Mouse (Mus musculus): ENCODE measurements around the gene Rapsn. TPM values are rescaled to one million over a fixed set of nuclear protein-coding genes. Genes with fewer than 3 reads are reported as not detected.
A peak's percentile ranks its signal among the peaks of the same experiment; 100 is the strongest.
"Not testable (repeated sequence)": the region's sequence is repeated elsewhere in the genome, so short reads cannot be mapped to it uniquely, and the experiment has no call there.

The Rapsn gene
- polyA plus RNA-seq (2014; fragmentation: Nextera tagmentation; extraction: Ambion mirVana) = 29.8 and 31.0 TPM in 2 replicates

DNA sequence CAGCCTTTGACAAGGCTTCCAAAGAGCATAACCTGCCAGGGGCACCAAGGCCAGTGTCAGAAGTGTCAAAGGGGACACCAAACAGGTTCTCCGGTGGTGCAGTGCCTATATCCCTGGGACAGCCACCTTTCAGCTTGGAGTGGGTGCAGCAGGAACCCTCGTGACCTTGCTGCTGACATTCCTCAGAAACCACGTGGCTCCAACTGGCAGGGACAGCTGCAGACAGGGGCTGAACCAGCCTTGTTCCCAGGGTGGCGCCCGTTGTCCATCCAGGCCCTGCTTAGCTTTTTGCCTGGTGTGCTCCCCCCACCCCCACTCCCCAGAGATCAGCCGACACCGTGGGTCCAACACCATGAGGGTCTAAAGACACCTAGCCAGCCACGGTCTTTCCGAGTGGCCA lies at the start of gene Rapsn:
Gene Rapsn, plus strand, starts transcription at position 236 of the 400 bp plus-strand sequence.
- peak within 1 kb of the TSS; percentile 59 for H3K4me2 ChIP-seq (ENCODE audit: low read length)
- peak within 1 kb of the TSS; percentile 44 for H3K9ac ChIP-seq (ENCODE audit: low read length)
- peak within 1 kb of the TSS; percentile 48 to 74 for H3K27ac ChIP-seq (replicated peaks in 1 of 2; ENCODE audit: control insufficient read depth in 1 of 2, insufficient read depth in 1 of 2, low read depth in 2 of 2, low read length in 2 of 2)
- H3K9me3 ChIP-seq (ENCODE audit: control insufficient read depth, low read length) = no peaks in the 10 kb centered on the region
- peak within 1 kb of the TSS; percentile 15 to 23; a peak in 3 of 4 replicates for H3K4me3 ChIP-seq (ENCODE audit: control insufficient read depth in 1 of 2, insufficient read depth in 1 of 2, low read depth in 1 of 2, low read length in 2 of 2)
- no peaks in the 10 kb centered on the region for H3K27me3 ChIP-seq (ENCODE audit: control insufficient read depth, insufficient read depth, low read length)
- H3K36me3 ChIP-seq (ENCODE audit: control insufficient read depth, insufficient read depth, low read length) = no peaks in the 10 kb centered on the region
- 24% methylated on average over 9 of the region's 9 CpGs for WGBS
- ATAC-seq (ENCODE audit: insufficient number of reproducible peaks, insufficient read depth, low FRiP score, low read depth) = peak; percentile 74
- peaks cover 11 to 14% of the 10 kb centered on the region in 2 experiments for H3K4me1 ChIP-seq (ENCODE audit: control insufficient read depth in 2 of 2, insufficient read depth in 2 of 2, low read length in 2 of 2)

DNA sequence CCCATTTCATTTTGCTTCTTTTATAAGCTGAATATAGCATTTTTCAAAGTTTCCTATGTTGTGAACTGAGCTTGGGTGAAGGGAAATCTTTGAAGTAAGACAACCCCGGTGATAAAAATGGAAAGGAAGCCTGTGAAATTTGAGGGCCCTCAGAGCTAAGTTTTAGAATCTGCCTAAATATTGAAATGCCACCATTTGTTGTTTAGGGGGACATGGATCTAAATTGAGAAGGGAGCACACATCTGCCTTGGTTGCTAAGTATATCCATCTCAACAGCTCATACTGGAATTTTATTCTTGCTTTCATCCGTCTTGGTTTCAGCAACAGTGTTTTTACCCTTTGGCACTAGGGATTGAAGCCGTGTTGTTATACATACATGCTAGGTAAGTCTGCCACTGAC lies 49.4 kb upstream of the Rapsn start:
- 82% methylated on average over 3 of the region's 3 CpGs for WGBS
- Histone ChIP-seq H3K27ac (replicated peaks in 1 of 2; ENCODE audit: control insufficient read depth in 1 of 2, insufficient read depth in 1 of 2, low read depth in 2 of 2, low read length in 2 of 2) (no peak overlapping the region), H3K4me3 (ENCODE audit: control insufficient read depth in 1 of 2, insufficient read depth in 1 of 2, low read depth in 1 of 2, low read length in 2 of 2) (no peak overlapping the region), H3K27me3 (ENCODE audit: control insufficient read depth, insufficient read depth, low read length) (no peaks in the 10 kb centered on the region), H3K4me1 (ENCODE audit: control insufficient read depth in 2 of 2, insufficient read depth in 2 of 2, low read length in 2 of 2) (peaks cover 3 to 15% of the 10 kb centered on the region in 2 experiments; a peak in 3 of 4 replicates), H3K9me3 (ENCODE audit: control insufficient read depth, low read length) (no peaks in the 10 kb centered on the region), H3K36me3 (ENCODE audit: control insufficient read depth, insufficient read depth, low read length) (0 out of 2 replicates have a peak, but pooled peaks cover 5% of the 10 kb centered on the region), H3K9ac (ENCODE audit: low read length) (no peak overlapping the region), H3K4me2 (ENCODE audit: low read length) (no peak overlapping the region)
- no peak for ATAC-seq (ENCODE audit: insufficient number of reproducible peaks, insufficient read depth, low FRiP score, low read depth)

DNA sequence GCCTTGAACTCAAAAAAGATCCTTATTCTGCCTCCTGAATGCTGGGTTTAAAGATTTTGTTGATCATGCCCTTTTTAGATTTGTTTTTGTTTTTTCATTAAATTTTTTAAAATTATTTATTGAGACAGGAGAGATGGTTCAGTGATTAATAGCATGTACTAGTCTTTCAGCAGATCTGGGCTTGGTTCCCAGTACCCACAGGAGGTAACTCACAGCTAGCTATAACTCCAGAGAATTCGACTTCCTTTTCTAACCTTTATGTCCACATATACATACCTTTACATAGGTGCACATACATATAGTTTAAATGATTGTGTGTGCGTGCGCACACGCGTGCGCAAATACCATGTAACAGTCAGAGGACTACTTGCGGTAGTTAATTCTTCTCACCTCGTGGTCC lies 26.9 kb upstream of the Rapsn start:
- no peaks in the 10 kb centered on the region for H3K27me3 ChIP-seq (ENCODE audit: control insufficient read depth, insufficient read depth, low read length)
- no peak overlapping the region for H3K4me3 ChIP-seq (ENCODE audit: control insufficient read depth in 1 of 2, insufficient read depth in 1 of 2, low read depth in 1 of 2, low read length in 2 of 2)
- 97% methylated on average over 8 of the region's 8 CpGs for WGBS
- no peaks in the 10 kb centered on the region for H3K4me1 ChIP-seq (ENCODE audit: control insufficient read depth in 2 of 2, insufficient read depth in 2 of 2, low read length in 2 of 2)
- no peaks in the 10 kb centered on the region for H3K9me3 ChIP-seq (ENCODE audit: control insufficient read depth, low read length)
- no peak overlapping the region for H3K4me2 ChIP-seq (ENCODE audit: low read length)
- H3K36me3 ChIP-seq (ENCODE audit: control insufficient read depth, insufficient read depth, low read length) = peaks cover 93% of the 10 kb centered on the region
- no peak overlapping the region for H3K9ac ChIP-seq (ENCODE audit: low read length)
- no peak overlapping the region for H3K27ac ChIP-seq (replicated peaks in 1 of 2; ENCODE audit: control insufficient read depth in 1 of 2, insufficient read depth in 1 of 2, low read depth in 2 of 2, low read length in 2 of 2)
- no peak for ATAC-seq (ENCODE audit: insufficient number of reproducible peaks, insufficient read depth, low FRiP score, low read depth)

DNA sequence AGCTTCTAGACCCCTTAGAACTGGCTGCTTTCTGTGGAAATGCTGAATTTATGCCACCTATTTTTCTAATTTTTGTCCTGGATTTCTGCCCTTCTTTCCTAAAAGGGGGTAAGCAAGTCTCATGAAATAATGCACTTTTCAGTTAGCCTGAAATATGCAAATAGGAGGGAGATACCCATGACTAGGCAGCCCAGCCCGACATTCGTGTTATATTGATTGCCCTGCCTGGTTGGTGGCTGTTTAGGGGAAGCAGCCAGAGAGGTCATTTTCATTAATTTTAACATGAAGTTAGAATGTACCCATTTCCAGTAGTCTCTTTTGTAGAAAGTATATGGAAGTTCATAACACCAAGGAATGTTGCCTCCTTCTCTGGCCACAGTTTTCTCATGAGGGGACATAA lies 21.5 kb upstream of the Rapsn start:
- Histone ChIP-seq H3K4me3 (ENCODE audit: control insufficient read depth in 1 of 2, insufficient read depth in 1 of 2, low read depth in 1 of 2, low read length in 2 of 2) (no peak overlapping the region), H3K27ac (replicated peaks in 1 of 2; ENCODE audit: control insufficient read depth in 1 of 2, insufficient read depth in 1 of 2, low read depth in 2 of 2, low read length in 2 of 2) (no peak overlapping the region), H3K36me3 (ENCODE audit: control insufficient read depth, insufficient read depth, low read length) (peaks cover 92% of the 10 kb centered on the region), H3K9me3 (ENCODE audit: control insufficient read depth, low read length) (no peaks in the 10 kb centered on the region), H3K4me1 (ENCODE audit: control insufficient read depth in 2 of 2, insufficient read depth in 2 of 2, low read length in 2 of 2) (no peaks in the 10 kb centered on the region), H3K27me3 (ENCODE audit: control insufficient read depth, insufficient read depth, low read length) (no peaks in the 10 kb centered on the region), H3K4me2 (ENCODE audit: low read length) (no peak overlapping the region), H3K9ac (ENCODE audit: low read length) (no peak overlapping the region)
- WGBS = 87% methylated on average over 2 of the region's 2 CpGs
- no peak for ATAC-seq (ENCODE audit: insufficient number of reproducible peaks, insufficient read depth, low FRiP score, low read depth)

DNA sequence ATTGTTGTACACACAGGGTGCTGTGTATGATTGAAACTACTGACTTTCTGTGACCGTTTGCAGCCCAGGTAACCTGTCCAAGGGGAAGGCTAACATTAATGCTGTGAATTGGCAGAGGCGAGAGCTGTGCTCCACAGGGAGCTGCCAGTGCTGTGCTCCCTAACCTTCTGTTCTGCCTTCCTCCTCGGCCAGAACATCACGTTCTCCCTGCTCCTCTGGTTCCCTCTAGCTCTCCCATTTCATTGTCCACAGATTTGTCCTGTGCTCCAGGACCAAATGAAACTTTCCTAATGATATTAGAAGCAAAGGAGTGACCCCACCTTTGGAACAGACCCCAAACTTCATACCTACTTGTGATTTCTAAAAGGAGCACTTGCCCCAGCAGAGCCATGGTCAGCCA lies 20.0 kb upstream of the Rapsn start:
- Histone ChIP-seq H3K9ac (ENCODE audit: low read length) (no peak overlapping the region), H3K9me3 (ENCODE audit: control insufficient read depth, low read length) (no peaks in the 10 kb centered on the region), H3K4me1 (ENCODE audit: control insufficient read depth in 2 of 2, insufficient read depth in 2 of 2, low read length in 2 of 2) (no peaks in the 10 kb centered on the region), H3K27me3 (ENCODE audit: control insufficient read depth, insufficient read depth, low read length) (no peaks in the 10 kb centered on the region), H3K4me2 (ENCODE audit: low read length) (no peak overlapping the region), H3K4me3 (ENCODE audit: control insufficient read depth in 1 of 2, insufficient read depth in 1 of 2, low read depth in 1 of 2, low read length in 2 of 2) (no peak overlapping the region), H3K27ac (replicated peaks in 1 of 2; ENCODE audit: control insufficient read depth in 1 of 2, insufficient read depth in 1 of 2, low read depth in 2 of 2, low read length in 2 of 2) (no peak overlapping the region), H3K36me3 (ENCODE audit: control insufficient read depth, insufficient read depth, low read length) (peaks cover 89% of the 10 kb centered on the region)
- 88% methylated on average over 4 of the region's 4 CpGs for WGBS
- no peak for ATAC-seq (ENCODE audit: insufficient number of reproducible peaks, insufficient read depth, low FRiP score, low read depth)

DNA sequence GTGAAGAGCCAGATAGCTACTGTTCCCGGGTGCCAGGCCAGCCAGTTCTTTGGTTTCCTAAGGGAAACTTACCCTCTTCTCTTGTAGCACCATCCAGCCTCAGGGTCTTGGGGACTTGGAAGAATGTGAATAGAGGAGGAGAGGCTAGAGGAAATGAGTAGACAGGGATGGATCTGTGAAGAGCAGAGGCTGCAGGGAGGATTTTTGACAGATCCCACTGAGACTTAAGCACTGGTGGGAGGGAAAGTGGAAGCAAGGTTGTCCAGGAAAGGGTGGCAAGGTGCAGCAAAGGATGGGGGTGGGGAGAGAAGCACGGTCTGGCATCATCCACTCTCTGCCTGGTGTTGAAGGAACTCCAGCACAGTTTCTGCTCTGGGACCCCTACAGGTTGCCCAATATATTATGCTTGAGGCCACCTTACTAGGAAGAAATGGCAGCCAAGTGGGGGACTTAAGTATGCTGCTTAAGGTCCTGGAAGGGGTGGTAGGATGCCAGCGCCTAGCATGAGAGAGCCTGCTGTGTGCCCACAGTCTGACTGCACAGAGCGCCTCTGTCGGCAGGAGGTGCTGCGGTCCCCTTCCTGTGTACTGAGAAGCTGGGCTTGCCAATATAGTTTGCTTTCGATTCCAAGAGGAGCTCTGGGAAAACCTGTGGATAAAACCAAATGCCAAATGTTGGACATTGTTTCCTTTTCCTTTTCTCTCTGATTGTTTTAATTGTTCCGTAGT lies 17.2 kb upstream of the Rapsn start:
- Histone ChIP-seq H3K9ac (ENCODE audit: low read length) (no peak overlapping the region), H3K4me3 (ENCODE audit: control insufficient read depth in 1 of 2, insufficient read depth in 1 of 2, low read depth in 1 of 2, low read length in 2 of 2) (no peak overlapping the region), H3K27me3 (ENCODE audit: control insufficient read depth, insufficient read depth, low read length) (no peaks in the 10 kb centered on the region), H3K27ac (replicated peaks in 1 of 2; ENCODE audit: control insufficient read depth in 1 of 2, insufficient read depth in 1 of 2, low read depth in 2 of 2, low read length in 2 of 2) (no peak overlapping the region), H3K4me2 (ENCODE audit: low read length) (no peak overlapping the region), H3K9me3 (ENCODE audit: control insufficient read depth, low read length) (no peaks in the 10 kb centered on the region), H3K36me3 (ENCODE audit: control insufficient read depth, insufficient read depth, low read length) (peaks cover 70% of the 10 kb centered on the region), H3K4me1 (ENCODE audit: control insufficient read depth in 2 of 2, insufficient read depth in 2 of 2, low read length in 2 of 2) (peaks cover 0 to 3% of the 10 kb centered on the region in 2 experiments; a peak in 1 of 4 replicates)
- no peak for ATAC-seq (ENCODE audit: insufficient number of reproducible peaks, insufficient read depth, low FRiP score, low read depth)
- WGBS = 87% methylated on average over 8 of the region's 8 CpGs

DNA sequence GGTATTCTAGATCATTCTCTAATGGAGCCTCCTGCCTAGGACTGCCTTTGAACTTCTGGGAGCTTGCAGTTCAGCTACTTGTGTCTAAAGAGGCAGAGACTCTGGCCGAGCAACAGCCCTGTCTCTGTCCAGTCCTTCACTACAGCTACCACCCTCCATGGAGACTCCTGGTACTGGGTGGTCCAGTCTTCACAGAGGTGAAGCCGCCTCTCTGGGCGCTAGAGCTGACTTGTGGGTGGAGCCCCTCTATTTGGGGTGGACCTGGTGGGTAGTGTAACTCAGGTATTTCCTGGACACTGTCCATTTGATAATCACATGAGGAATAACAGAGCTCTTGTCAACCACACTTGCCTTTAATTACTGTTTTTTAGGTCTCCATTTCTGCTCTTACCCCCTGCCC lies 15.5 kb upstream of the Rapsn start:
- Histone ChIP-seq H3K4me2 (ENCODE audit: low read length) (no peak overlapping the region), H3K4me3 (ENCODE audit: control insufficient read depth in 1 of 2, insufficient read depth in 1 of 2, low read depth in 1 of 2, low read length in 2 of 2) (no peak overlapping the region), H3K36me3 (ENCODE audit: control insufficient read depth, insufficient read depth, low read length) (peaks cover 53% of the 10 kb centered on the region), H3K27ac (replicated peaks in 1 of 2; ENCODE audit: control insufficient read depth in 1 of 2, insufficient read depth in 1 of 2, low read depth in 2 of 2, low read length in 2 of 2) (no peak overlapping the region), H3K27me3 (ENCODE audit: control insufficient read depth, insufficient read depth, low read length) (no peaks in the 10 kb centered on the region), H3K9ac (ENCODE audit: low read length) (no peak overlapping the region), H3K4me1 (ENCODE audit: control insufficient read depth in 2 of 2, insufficient read depth in 2 of 2, low read length in 2 of 2) (peaks cover 0 to 7% of the 10 kb centered on the region in 2 experiments; a peak in 1 of 4 replicates), H3K9me3 (ENCODE audit: control insufficient read depth, low read length) (no peaks in the 10 kb centered on the region)
- WGBS = 91% methylated on average over 3 of the region's 3 CpGs
- no peak for ATAC-seq (ENCODE audit: insufficient number of reproducible peaks, insufficient read depth, low FRiP score, low read depth)

DNA sequence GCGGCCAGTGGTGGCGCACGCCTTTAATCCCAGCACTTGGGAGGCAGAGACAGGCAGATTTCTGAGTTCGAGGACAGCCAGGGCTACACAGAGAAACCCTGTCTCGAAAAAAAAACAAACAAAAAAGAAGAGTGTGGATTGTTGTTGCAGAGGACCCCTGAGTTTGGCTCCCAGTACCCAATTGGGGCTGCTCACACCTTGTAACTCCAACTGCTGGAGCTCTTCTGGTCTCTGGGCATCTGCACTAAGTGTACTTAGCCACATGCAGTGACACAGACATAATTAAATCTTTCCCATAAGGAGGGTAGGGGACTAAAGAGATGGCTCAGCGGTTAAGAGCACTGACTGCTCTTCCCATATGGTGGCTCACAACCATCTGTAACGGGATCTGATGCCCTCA lies 13.2 kb upstream of the Rapsn start:
- H3K36me3 ChIP-seq (ENCODE audit: control insufficient read depth, insufficient read depth, low read length) = peaks cover 32% of the 10 kb centered on the region
- H3K27me3 ChIP-seq (ENCODE audit: control insufficient read depth, insufficient read depth, low read length); H3K4me2 ChIP-seq (ENCODE audit: low read length); H3K4me3 ChIP-seq (ENCODE audit: control insufficient read depth in 1 of 2, insufficient read depth in 1 of 2, low read depth in 1 of 2, low read length in 2 of 2); ATAC-seq (ENCODE audit: insufficient number of reproducible peaks, insufficient read depth, low FRiP score, low read depth); H3K4me1 ChIP-seq (ENCODE audit: control insufficient read depth in 2 of 2, insufficient read depth in 2 of 2, low read length in 2 of 2); H3K9ac ChIP-seq (ENCODE audit: low read length); H3K9me3 ChIP-seq (ENCODE audit: control insufficient read depth, low read length); H3K27ac ChIP-seq (replicated peaks in 1 of 2; ENCODE audit: control insufficient read depth in 1 of 2, insufficient read depth in 1 of 2, low read depth in 2 of 2, low read length in 2 of 2): not testable (repeated sequence)
- 92% methylated on average over 7 of the region's 7 CpGs for WGBS
